Mouse (Mus musculus) testis, postnatal 14 days (tissue): ENCODE data around the gene Zfp42.
"Not testable (repeated sequence)": the region's sequence is repeated elsewhere in the genome, so short reads cannot be mapped to it uniquely, and the experiment has no call there.

Experiments used
- DNase-seq: peaks from one replicate; pipeline ENCODE4 v3.0.0; 2021; ENCODE audit warnings: low spot score

The Zfp42 gene

DNA sequence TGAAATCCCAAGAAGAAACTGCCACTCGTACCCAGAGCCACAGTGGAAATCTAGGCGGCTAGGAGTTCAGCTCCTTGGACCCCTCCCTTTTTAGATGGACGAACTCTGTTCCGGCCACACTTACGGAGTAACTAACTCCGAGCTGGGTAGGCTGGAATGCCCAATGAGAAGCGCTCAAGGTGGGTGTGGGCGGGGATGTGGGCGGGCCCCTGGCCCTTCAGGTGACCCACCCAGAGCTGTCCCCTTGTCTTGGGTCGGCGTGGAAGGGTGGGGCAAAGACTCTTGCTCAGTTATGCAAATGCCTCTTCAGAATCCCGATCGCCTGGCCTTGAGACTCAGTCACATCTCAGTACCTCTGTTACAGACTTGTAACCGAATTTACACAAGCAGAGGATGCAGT lies at the start of gene Zfp42:
TSS of gene Zfp42 (minus strand) at position 85 of the 400 bp plus-strand sequence.
- DNase-seq, result peak; percentile 10

DNA sequence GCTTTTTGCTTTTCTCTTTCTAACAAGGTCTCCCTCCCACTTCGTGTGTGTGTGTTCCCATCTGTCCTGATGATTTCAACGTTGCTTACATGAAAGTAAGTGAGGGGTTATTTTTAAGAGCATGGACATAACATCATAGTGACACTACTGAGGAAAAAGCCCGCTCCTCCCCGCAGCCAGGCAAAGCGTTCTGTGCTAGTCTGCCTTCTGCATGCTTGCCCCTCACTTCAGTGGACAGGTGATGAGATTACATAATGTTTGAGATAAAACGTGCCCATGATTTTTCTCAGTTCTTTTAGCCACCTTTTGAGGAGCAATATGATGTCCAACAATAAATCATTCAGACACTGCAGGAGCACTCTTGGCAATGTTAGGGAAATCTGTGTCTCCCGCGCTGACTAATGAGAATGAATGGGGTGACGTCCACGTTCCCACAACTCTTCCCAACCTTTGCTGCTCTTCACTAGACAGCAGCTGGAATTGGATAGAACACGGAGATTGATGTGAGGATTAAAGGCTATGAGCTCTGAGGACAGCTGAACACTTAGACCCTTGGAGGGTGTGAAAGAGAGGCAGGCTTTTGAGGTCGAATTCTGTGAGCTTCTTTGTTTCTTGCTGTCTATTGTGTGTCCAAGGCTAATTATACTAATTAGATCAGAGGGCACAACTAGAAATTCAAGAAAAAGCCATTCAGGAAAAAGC lies 49.4 kb upstream of the Zfp42 start:
- DNase-seq, result no peak

DNA sequence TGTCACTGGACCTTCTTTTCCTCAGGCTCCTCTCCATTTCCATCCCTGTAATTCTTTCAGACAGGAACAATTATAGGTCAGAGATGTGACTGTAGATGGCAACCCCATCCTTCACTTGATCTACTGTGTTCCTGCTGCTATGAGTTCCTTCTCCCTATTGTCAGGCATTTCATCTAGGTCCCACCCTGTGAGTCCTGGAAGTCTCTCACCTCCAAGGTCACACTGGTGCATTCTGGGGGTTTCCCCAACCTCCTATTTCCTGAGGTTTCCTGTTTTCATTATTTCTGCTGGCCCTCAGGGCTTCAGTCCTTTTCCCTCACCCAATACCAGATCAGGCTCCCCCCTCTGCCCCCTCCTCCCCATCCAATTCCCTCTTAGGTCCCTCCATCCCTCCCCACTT lies 45.5 kb upstream of the Zfp42 start:
- DNase-seq, result not testable (repeated sequence)

DNA sequence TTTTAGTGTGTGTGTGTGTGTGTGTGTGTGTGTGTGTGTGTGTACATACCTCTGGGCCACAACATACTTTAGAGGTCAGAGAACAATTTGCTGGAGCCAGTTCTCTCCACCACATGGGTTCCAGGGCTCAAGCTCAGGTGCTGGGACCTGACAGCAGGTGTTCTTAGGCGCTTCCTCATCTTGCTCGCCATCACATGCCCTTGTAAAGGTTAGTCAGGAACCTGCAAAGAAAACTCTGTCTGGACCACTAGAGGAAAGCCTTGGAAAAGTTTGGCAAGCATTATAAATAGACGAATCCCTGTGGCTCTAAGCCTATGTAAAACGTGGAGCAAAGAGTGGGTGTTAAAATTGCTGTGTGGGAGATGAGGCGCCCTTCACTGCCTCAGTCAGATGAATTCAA lies 31.8 kb upstream of the Zfp42 start:
- DNase-seq, result no peak

DNA sequence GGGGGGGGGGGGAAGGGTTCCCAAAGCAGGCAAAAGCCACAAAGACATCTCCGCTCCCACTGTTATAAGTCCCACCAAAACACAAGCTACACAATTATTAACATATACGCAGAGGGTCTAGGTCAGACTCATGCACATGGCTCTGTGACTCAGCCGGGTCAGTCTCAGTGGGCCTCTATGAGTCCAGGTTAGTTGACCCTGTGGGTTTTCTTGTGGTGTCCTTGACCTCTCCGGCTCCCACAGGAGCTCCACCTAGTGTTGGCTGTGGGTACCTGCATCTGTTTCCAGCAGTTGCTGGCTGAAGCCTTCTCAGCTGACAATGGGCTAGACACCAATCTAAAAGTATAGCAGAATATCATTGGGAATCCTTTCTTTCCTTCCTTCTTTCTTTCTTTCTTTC lies 26.7 kb upstream of the Zfp42 start:
- peak; percentile 26 for DNase-seq

DNA sequence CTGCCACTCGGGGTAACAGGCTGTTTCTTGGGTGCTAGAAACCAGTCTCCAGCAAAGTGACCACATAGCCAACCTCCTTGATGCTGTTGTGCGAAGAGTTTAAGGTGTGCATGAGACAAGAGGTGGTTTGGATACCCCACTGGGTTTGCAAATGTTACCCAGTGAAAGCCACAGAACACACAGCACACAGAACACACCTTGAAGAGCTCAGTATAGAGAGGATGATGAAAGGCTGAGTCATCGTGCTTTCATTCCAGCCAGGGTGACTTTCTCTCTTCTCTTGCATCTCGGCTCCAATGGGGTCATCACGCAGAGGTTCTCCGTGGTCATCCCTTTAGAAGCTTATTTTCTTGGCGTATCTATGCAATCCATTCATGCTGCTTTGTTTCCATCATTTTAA lies 24.9 kb upstream of the Zfp42 start:
- DNase-seq, result no peak

DNA sequence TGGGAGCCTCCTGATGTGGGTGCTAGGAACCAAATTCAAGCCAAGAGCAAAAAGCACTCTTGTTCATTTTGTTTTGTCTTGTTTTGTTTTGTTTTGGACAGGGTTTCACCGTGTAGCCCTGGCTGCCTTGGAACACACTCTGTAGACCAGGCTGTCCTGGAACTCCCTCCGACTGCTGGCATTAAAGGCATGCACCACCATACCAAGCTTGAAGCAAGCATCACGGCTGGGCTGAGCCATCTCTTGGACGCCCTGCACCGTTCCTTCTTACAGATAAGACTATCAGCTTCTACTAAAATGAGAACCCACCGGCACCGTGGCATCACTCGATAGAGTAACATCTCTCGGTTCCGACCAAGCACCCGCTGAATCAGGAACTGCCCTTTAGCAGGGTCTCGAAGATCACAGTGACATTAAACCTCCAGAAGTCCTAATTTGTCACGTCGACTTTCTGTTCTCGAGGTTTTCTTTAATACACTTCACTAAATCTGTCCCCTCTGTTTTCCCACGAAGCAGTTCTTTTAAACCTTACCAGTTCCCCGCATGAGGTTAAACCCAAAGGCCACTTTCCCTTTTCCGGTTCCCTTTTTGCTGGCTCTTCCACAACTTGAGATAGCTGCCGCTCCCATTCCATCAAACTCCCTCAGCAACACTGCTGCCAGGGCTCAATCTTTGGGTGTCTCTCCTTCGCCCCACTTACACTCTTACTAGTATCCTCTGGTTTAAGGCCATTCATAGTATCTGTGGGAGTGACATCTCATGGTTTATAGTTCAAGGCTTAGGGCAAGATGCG lies 23.3 kb upstream of the Zfp42 start:
- DNase-seq, result no peak

DNA sequence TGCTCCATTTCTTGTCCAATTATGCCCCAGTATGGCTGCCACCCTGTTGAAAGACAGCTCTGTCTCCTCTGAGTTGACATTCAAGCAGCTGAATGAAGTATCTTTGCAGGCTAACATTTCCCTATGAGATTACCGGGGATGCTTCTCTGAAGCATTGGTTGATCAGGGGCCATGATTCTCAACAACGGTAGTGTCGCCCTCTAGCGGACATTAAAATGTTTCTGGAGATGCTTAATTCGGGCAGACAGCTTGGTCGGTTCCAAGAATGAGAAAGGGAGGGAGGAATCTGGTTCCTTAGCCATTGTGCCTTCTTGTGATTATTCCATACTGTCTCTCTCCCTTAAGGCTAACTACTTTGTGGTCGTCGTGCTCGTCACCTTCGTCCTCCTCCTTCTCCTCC lies 21.9 kb upstream of the Zfp42 start:
- DNase-seq, result peak; percentile 29

DNA sequence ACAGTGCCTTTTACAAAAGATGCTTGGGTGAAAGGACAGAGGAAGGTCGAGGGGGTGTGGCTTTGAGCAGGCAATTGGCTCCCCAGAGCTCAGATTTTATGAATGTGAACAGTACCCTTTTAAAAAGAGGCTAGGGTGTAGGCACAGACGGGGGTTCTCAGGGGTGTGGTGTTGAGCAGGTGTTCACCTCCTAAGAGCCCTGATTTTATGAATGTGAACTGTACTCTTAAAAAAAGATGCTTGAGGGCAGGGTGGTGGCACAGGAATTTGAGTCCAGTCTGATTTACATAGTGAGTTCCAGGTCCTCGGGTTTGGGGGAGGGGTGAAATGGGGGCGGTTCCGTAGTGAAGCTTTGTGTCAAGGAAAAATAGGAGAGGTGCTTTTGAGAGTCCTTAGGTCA lies 14.0 kb upstream of the Zfp42 start:
- DNase-seq, result no peak

DNA sequence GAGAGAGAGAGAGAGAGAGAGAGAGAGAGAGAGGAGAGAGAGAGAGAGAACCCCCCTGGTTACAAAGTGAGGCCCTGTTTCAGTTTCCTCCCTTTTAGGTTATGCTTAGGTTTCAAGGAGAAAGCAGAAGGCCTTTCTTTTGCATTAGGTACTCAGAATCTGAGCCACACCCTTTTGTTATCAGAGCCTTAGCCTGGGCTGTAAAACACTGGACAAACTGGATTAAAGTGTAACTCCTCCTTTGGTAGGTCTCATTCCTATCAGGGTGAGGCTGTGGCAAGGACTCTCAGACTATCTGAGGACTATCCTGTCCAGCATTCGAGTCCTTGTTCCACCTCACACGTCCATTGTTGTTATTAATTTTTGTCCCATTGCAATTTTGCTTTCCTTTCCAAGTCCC lies 1.4 kb upstream of the Zfp42 start:
- DNase-seq, result no peak

DNA sequence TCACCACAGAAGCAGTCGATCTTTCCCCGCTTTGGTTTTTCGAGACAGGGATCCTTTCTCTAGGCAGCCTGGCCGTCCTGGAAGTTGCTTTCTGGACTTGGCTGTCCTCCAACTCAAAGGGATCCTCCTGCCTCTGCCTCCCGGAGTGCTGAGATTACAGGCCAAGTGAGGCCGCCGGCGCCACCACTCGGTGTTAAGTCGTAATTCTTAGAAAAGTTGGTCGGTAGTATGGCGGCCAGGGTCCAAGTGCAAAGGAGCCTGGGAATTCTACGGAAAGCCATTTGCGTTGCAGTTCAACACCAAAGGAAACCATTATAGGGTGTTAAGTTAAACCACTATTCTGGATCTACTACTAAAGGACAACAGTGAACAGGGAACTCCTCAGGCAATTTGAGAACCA lies 1.1 kb downstream of the Zfp42 start:
- peak; percentile 65 for DNase-seq

DNA sequence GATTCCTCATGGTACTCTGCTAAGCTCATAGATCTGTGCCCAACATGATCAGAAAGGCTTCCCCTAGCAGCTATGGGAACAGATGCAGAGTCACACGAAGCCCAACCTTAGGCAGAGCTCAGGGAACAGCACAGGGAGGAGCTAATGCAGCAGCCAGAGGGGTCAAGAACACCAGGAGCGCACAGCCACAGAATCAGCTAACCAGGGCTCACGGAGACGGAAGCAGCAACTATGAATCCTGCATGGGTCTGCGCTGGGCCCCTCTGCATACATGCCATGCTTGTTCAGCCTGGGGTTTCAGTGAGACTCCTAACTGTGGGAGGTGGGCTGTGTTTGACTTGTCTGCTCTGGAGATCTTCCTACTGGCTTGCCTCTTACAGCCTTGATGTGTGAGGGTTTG lies 7.0 kb downstream of the Zfp42 start:
- DNase-seq, result no peak

DNA sequence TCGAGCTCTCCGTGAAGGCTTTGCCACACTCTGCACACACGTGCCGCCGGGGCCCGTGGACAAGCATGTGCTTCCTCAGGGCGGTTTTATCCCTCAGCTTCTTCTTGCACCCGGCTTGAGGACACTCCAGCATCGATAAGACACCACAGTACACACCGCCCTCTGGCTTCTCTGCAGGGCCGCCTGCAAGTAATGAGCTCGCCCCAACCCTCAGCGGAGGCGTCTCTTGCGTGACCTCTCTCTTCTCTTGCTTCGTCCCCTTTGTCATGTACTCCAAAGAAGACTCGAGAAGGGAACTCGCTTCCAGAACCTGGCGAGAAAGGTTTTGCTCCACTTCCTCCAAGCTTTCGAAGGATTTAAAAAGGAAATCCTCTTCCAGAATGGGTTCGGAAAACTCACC lies 11.0 kb downstream of the Zfp42 start:
- DNase-seq, result no peak

DNA sequence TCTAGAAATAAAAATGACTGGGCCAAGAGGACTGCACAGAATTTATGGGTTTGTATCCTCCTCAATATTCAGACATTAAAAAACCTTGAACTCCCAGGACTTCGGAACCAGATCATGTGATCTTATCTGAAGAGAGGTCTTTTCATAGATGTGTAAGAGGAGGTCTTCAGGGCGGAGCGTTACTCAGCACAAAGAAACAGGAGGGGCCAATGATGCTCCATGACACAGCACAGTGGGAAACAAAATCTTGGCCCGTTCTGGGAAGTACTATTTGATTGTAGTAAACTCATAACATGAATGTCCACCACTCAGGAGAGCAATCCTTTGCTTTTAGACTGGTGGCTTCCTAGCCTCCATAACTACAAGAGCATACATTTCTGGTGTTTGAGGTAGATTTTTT lies 12.6 kb downstream of the Zfp42 start:
- no peak for DNase-seq

DNA sequence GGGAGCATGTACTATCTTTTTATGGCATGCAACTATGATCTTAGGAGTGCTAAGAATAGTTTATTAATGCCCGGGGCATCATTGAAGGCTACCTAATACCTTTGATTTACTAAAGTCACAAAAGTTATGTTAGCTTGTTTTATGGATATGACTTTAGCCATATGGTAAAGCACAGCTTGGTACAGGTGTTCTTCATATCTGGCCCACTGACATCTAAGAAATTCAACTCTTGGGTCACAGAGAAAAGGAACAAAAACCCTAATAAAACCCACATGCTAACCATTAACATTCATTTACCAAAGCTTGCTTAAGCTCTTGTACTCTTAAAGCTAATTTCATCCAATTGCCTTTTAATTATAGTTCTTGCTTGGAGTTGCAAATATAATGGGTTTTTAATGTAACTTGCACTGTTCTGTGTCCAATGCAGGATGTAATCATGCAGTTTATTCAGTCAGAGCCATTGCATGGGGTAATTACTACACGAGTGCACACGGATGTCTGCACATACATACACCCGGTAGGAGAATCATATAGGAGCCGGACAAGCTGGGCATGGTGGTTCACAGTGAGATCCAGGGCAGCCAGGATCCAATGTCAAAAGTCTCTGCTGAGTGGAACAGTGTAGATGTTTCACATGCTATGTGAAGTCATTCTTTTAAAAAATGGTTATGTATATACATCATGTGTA lies 16.2 kb downstream of the Zfp42 start:
- DNase-seq, result no peak

DNA sequence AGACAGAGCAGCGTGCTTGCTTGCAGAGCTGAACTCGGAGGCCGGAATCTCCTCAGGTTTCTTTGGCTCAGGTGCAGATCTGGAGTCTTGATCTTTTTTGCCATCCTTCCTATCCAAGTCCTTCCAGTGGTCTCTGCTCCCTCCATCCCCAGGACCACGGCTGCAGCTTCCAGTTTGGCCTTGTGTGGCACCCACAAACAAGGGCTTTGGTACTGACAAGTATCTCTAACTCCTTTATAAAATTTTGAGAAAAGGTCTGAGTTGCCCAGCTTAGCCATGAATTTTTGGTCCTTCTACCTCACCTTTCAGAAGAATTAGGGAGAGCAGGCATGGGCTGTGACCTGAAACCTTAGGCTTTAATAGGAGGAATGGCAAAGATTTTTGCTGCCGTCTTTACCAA lies 17.0 kb downstream of the Zfp42 start:
- DNase-seq, result no peak

DNA sequence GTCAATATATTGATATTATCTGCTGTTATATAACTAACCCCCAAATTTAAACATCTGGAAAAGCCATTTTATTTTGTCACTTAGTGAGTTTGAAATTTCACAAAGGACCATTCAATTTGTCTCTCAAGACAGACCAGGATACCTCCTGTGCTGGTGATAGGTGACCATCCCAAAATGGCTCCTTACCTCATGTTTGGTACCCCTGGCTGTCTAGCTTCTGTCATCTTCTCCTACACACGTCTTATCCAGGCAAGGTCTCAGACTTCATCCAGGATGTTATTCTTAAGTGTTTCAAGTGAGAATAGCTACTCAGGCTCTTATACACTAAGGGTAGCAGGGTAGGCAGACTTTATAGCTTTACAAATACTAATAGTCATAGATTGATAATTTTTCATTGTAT lies 17.9 kb downstream of the Zfp42 start:
- DNase-seq, result no peak

DNA sequence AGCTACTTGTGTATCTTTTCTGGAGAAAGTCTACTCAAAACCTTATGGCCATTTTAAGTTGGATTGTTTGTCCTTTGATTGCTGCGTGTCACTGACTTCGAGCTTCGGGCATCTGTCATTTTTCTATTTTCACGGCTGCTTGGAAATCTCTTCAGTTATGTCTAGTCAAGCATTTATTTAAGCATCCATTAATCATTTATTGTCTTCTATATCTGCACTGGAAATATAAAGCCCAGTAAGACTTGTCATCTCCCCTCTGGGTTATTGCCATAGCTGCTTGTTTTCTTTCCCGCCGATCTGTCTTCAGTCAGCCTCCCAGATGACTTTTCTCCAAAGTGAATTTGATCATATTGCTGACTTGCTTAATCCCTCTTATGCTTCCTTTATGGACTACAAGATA lies 19.3 kb downstream of the Zfp42 start:
- DNase-seq, result no peak

DNA sequence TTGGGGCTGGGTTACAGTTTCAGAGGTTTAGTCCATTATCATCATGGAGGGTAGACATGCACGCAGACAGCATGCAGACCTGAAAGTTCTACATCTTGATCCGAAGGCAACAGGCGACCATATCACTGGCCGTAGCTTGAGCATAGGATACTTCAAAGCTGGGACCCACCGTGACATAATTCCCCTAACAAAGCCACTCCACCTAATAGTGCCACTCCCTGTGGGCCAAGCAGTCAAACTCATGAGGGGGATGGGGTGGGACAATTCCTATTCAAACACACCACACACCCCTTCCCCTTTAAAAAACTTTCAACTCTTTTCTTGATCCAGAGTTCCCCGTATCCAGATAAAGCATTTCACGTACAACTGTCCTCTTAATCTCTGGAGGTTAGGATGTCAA lies 23.5 kb downstream of the Zfp42 start:
- no peak for DNase-seq

DNA sequence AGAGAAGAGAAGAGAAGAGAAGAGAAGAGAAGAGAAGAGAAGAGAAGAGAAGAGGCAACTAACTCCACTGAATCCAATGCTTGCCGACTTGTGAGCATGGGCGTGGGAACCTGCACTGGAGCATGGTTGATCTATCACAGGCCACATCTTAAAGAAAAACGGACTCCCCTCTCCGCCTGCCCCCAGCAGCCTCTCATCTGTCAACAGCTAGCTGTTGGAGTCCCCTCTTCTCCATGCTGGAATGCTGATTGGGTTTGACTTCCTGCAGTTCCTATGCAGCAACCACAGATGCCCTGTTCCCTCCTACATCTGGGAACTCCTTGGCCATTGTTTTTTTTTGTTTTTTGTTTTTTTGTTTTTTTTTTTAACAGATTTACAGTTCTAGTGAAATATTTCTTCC lies 28.4 kb downstream of the Zfp42 start:
- DNase-seq, result no peak

DNA sequence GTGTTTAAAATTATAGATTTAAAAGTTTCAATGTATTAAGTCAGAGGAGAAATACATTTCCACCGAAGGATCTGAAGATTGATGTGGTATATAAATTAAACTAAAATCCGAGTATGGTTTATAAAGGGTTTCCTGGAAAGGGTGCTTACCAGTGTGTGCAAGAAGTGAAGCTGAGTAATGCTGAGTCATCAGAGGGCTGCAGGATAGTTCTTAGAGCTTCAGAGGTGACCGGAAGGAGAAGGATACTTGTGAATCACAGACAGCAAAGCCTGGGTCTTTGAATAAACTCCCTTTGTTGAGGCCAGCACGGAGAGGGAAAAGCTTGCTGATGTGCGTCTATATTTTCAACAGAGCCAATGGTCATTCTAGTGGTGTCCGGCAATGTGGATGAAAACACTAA lies 45.8 kb downstream of the Zfp42 start:
- DNase-seq, result no peak

DNA sequence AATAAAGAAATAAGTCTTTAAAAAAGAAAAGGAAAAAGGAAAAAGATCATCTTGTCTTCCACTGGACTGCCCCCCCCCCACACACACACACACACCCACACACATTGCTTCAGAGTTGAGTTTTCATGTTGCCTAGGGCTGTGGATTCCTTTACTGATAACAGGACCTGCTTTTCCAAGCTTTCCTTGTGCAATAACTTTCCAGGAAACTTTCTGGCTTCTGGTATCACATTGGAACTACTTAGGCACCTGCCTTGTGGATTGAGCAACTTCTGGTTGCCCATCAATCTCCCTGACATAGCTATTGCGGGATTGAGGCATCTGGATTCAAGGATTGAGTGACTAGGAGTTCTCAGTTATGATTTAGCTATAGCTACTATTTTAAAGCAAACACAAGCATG lies 48.9 kb downstream of the Zfp42 start:
- no peak for DNase-seq

DNA sequence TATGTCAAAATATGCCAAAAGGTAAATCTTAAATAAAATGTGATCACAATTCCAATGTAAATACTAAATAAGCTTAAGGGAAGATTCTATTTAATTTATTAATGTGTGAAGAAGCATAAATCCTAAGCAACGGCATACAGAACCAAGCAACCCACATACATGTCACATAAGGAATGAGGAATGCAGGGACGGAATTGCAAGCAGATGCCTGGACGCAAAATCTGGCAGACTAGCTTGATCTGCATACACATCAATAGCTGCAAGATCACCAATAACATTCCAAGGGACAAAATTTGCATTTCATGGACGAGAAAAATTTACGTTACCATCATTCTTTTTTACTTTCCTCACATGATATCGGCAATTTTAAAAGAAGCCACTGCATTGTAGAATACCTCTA lies 51.1 kb downstream of the Zfp42 start:
- no peak for DNase-seq
